Mouse (Mus musculus): ENCODE data around the gene Rab8b.

The Rab8b gene

DNA sequence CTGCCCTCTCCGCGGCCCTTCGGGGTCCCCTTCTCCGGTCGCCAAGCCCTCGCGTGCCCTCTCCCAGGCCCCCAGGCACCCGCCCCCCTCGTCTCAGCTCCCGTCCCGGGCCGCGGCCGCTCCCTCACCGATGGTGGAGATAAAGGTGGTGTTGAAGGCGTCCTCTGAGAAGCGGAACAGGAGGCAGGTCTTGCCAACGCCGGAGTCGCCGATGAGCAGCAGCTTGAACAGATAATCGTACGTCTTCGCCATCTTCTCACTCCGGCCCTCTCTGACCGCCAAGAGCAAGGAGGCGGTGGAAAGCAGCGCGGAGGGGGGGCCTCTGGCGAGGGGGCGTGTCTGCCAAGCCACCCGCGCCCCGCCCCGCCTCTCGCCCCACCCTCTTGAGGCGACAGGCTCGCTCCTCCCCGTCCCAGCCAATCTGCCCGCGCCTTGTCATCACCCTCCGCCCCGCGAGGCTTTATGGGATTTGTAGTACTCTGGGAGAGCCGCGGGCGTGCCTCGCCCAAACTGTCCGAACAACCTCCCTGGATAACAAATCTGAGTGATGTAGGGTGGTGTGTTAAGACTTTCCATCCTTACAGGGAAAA is at the start of gene Rab8b:
TSS of gene Rab8b (minus strand) at position 306 of the 590 bp plus-strand sequence.
- in situ Hi-C loops (cut with MboI): no loop called here

DNA sequence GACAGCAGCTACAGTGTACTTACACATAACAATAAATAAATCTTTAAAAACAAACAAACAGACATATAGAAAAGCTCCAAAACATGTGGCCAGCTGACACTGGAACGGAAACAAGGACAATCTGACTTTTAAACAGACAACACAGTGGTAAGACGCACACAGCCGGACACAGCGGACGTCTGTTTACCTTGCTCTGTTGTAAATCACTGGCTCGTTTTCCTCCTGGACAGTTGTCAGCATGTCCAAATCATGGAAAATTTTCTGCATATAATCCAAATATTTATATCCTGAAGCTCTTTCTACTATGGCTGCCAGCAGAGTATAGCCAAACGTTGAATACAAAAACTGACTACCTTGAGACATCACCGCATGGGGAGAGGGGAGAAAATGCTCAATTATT is 48.0 kb upstream of the Rab8b start:
- in situ Hi-C loops (cut with MboI): no loop called here

DNA sequence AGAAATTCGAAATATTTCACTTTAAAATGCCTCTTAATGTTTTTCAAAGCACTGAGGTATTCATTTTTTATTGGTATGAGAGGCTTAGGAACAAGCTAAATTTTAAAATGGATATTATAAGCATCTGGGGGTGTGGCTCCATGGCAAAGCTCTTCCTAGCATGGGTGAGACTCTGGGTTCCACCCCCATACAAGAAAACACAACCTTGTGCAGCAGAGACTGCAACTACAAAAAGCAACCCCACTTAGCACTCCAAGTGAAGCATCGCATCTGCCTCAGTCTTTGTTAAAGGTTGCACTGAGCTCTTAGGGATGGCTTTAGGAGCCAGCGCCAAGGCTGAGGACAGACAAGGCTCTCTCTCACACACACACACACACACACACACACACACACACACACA is 42.0 kb upstream of the Rab8b start:
- in situ Hi-C loops (cut with MboI): no loop called here

DNA sequence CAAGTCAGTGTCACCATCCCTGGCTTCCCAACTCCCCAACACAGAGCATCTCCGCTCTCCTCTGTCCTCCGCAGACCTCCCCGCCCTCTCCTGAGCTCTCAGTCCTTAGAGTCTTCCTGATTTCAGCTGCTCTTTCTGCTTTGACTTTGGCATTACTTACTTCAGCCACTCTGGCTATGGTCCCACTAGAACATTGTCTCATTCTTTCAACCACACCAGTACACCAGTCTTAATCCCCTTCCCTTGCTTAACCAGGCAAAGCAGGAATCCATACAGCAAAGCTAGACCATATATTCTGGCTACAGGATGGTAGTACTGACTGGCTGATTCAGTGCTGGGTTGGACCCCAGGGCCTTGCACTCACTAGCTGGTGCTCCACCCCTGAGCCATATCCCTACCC is 38.0 kb upstream of the Rab8b start:
- in situ Hi-C loops (cut with MboI): no loop called here

DNA sequence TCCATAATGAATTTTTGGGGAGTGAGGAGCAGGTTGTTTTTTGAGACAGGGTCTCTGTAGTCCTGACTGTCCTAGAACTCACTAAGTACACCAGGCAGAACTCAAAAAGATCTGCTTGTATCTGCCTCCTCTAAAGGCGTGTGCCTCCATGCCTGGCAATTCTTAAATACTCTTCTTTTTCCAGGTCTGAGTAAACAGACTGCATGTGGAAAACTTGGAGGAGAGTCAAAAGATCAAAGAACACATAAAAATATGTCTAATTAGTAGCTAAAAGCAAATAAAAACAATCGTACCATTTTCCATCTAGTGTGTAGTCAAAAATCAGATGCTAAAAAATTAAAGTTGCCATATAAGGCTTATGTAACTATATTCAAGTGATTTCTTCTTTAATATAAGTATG is 33.4 kb upstream of the Rab8b start:
- in situ Hi-C loops (cut with MboI): no loop called here

DNA sequence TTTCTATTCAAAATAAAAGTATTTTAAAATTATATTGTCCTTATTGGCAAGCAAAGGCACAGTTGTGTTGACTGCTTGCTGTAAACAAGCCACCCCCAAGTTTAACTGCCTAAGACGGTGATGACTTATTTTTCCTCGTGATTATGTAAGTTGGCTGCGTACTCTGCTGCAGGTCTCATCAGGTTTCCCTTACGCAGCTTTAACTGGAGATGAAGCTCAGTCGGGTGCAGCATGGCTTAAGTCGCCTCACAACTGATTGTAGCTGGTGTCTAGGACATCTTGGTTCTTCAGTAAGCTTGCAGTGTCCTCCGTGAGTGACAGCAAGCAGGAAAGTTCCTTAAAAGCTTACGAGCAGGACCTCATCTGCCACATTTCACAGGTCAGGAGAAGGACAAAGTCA is 32.8 kb upstream of the Rab8b start:
- in situ Hi-C loops (cut with MboI): no loop called here

DNA sequence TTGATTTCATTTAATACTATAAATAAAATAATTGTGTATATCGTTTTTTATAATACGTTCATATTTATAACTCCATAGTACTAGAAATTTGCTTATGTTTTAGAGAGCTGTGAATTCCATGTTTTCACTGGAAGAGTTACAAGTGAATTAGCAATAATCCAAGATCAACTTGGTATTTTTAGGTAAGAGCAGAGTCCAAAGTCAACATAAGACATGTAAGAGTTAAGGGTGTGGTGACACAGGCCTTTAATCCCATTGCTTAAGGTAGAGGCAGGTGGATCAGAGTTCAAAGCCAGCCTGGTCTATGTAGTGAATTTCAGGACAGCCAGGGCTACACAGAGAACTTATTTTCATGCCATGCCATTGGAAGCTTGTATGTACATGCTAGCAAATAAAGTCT is 29.0 kb upstream of the Rab8b start:
- in situ Hi-C loops (cut with MboI): no loop called here

DNA sequence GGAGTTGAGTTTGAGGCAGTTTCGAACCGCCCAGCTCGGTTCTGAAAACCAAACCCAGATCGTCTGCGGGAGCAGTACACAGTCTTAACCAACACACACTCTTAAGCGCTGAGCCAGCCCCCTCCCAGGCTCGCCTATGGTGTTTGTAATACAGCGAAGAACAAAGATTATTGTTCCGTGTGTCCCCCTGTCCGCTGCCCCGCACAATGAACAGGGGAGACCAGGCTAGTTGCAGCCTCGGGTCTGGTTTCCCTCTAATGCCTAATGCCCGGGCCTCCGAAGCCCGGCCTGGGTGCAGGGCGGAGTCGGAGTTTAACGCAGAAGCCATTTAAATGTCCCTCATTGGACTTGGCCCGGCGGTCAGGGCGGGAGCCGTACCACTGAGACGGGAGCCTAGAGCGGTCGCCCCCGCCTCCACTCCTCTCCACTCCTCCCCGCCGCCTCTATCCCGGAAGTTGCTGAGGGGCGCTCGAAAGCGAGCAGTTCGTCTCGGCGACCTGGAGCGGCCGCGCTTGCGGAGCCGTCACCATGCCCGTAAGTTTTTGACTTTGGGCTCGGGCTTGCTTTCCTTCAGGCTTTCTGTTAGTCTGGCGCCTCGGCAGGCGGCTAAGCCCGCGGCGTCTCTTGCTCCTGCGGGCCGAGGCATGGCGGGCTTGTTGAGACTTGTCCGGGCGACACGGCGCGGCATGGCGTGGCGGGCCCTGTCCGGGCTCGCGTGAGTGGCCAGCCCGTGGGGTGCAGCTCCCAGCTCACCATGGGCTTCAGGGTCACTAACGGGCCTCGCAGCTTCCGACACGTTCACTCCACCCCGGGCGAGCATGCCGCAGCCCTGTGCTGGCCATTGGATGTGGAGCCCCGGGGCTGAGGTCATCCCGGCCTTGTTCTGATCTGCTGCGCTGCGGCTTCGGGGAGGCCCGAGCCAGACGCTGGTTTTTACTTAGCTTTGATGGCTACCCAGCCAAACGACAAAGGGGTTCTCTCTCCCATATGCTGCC is 26.5 kb upstream of the Rab8b start, which contains the start of gene Rps27l:
TSS of gene Rps27l (plus strand) at position 440 of the 995 bp plus-strand sequence.
- in situ Hi-C loops (cut with MboI): no loop called here

DNA sequence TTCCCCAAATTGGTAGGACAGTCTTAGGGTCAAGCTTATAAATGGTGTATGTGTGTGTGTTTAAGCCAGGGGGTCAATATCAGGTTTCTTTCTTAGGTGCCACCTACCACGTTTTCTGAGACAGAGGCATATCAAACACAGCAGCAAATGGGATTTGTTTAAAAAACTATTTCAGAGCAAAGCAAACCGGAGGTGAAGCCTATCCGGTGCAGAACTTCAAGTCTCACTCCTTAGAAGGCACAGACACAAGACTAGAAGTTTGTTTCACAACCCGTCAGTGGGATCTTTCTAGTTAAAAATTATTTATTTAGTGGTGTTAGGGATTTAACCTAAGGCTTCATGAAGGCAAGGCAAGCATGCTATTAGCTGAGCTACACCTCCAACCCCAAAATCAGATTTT is 25.7 kb upstream of the Rab8b start:
- in situ Hi-C loops (cut with MboI): no loop called here

DNA sequence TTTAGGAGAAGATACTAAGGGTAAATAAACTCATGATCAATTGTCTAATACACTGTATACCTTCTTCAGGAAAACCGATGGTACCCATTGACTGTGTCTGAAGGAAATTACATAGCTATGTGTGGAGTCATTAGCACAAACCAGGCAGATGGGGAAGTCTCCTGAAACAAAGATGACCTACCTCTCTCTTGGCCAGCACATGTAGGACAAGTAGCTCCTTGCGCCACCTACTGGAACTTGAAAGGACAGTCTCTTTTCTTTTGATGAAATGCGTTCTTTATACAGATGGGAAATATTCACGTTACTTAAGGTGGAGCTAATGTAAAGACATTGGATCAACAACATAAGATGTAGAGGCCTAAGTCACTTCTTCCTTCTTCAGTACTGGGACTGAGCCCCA is 19.3 kb upstream of the Rab8b start:
- in situ Hi-C loops (cut with MboI): no loop called here

DNA sequence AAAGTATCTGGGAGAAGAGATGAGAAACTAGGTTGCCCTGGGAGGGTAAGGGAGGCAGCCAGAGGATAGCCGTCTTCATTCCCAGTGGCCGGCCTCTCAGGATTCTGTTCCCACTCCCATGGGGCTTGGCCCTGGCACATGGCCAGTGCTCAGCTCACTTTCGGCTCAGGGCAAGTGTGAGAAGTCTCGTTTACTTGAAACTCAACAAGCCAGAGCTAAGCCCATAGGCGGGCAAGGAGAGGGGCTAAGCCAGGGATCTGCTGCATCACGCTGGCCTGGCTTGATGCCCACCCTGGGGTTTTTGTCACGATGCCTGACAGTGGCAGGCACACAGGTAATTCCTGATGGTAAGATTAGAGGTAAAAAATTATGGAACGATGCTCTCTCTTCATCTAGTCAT is 18.0 kb upstream of the Rab8b start:
- in situ Hi-C loops (cut with MboI): no loop called here

DNA sequence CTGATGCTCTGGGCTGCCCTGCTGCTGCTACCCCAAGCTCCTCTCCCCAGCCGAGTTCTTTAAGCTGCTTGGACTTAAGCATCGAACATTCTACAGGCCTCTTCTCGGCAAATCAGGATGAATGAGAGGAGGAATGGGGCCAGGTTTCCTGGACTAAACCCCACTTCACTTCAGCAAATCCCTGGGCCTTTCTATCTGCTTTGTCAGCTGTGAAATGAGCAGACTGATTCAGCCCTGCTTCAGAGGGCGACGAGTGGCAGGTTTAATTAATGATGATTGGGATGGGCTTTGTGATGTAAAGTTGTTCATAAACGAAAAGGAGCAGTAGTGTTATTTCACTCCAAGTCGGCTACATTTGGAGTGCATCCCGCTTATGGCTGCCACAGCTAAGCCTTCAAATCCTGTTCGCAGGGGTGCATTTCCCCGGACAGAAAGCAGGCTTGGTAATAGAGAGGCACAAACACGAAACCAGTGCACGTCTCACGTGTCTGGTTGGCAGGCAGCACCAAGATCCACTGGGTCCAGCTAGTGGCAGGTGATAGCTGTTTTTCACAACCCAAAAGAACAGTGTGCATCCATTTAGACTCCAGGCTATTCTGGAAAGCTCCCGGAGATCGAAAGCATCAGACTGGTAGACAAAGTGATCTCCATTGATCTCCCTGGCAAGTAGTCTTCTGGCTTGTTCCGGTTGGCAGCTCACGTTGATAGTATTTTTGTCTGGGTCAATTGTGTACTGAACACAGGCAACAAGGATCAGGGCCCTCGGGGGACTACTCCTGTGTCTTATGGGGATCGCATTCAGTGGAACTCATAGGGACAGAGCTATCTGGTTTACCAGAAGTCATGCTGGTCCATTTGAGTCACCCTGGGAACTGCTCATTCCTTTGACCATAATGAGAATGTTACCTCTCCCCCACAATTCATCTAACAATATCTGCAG is 14.7 kb upstream of the Rab8b start:
- in situ Hi-C loops (cut with MboI): no loop called here

DNA sequence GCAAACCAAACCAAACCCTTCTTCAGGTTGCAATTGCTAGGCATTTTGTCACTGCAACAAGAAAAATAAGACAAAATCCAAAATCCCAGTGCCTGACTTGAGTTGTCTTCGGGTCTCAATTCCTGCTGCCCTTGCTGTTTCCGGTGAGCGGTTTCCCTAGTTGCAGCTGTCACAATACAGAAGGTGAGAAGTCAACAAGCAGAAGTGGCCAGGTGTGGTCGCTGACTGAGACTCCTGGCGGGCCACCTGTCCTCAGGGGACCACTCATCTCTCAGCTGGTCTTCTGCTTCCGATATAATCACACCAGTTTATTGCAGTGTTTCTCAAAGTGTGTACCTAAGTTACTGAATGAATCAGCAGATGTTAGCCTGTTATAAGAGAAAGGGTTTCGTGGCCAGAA is 10.9 kb upstream of the Rab8b start:
- in situ Hi-C loops (cut with MboI): no loop called here

DNA sequence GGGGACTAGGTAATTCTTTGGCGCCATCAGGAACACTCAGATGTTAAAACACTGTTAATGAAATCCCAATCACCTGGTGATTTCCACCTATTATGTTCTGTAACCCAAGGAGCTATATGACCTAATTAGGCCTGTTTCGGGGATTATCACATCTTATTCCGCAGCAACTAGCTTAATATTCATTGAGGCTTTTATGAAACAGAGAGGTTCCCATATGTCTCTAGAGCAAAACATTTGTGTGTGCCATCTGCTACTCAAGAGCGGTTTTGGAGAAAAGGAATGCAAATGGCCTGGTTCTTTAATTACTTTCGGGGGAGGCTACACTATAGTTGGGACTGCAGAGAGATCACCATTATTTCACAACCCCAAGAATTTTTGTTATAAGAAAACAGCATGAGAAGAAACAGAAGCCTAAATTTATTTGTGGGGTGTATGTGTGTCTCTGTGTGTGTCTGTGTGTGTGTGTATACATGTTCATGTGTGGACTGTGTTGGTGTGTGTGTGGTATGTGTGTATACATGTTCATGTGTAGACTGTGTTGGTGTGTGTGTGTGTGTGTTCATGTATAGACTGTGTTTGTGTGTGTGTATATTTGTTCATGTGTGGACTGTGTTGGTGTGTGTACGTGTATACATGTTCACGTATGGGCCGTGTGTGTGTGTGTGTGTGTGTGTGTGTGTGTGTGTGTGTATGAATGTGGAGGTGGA is 8.4 kb upstream of the Rab8b start:
- in situ Hi-C loops (cut with MboI): no loop called here

DNA sequence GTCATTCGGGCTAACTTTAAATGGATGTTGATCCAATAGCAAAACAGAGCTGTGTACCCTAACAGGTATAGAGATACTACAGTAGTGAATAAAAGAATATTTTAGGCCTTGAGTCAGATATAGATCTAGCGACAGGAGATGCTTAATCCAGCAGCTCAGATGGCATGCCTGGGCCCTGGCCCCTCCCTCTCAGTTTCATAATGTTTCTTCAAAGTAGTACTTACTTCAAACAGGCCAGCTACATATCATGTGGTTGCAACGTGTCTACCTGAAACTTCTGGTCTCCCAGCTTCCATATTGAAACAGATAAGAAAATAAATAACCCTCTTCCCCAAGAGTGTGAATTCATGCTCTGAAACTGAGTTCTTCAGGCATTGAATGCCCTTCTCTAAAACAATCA is 6.4 kb upstream of the Rab8b start:
- in situ Hi-C loops (cut with MboI): no loop called here

DNA sequence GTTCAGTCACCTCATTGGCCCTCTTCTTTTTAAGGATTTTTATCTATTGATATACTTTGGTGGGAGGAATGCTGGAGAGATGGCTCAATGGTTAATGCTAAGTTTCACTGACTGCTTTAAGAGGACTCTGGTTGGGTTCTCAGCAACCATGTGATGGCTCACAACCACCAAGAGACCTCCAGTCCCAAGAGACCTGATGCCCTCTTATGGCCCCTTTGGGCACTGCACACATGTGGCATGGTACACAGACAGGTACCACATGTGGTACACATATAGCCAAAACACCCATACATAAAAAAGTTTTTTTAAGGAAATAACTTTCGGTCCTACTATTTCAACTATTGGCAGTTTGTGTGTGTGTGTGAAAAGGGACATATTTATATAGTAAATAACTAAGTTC is 2.6 kb upstream of the Rab8b start:
- in situ Hi-C loops (cut with MboI): no loop called here

DNA sequence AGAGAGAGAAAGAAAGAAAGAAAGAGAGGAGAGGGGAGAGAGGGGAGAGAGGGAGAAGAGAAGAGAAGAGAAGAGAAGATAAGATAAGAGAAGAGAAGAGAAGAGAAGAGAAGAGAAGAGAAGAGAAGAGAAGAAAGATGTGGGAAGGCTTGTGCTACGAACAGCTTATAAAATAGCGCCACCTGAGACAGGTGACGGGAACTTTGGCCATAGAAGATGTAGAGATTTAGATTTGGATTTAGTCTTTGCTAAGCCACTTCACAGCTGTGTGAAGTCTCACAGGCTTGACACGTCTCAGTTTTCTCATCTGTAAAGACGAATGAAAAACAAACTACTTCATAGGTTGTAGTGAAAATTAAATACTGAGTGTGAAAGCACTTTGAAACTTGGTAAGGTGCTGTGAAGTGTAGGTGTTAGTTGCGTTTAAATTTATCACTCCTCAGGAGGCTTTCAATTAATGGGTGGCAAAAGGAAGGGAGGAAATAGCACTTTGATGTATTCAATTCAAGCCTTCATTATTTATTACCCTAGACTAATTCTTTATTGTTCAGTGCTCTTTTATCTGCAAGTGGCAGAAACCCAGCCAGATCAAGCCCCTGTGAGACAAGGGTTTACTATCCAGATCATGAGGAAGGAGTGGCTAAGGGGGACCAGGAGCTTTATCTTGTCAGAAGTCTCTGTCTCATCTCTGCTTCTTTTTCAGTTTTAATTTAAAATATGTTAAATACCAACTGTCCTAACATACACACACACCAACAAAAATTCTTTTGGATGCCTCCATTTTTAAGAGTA is 1.2 kb upstream of the Rab8b start:
- in situ Hi-C loops (cut with MboI): no loop called here

DNA sequence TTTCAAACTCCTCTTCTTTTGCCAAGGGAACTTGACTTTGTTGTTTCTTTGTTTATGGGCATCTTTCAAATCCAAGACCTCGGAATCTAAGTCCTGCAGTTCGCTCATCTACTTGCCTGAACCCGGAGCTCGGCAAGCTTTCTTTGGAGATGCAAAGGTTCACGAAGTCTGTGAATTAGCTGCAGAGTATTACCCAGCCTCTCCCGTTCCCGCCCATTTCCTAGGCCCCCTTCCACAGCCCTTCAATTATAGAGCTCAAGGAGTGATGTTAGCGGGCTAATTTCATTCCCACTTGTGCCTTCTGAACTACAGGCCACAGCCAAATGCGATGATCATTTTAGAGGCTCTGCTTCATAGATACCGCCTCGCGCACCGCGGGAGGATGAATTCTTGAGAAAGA is 494 bp upstream of the Rab8b start:
- in situ Hi-C loops (cut with MboI): no loop called here

DNA sequence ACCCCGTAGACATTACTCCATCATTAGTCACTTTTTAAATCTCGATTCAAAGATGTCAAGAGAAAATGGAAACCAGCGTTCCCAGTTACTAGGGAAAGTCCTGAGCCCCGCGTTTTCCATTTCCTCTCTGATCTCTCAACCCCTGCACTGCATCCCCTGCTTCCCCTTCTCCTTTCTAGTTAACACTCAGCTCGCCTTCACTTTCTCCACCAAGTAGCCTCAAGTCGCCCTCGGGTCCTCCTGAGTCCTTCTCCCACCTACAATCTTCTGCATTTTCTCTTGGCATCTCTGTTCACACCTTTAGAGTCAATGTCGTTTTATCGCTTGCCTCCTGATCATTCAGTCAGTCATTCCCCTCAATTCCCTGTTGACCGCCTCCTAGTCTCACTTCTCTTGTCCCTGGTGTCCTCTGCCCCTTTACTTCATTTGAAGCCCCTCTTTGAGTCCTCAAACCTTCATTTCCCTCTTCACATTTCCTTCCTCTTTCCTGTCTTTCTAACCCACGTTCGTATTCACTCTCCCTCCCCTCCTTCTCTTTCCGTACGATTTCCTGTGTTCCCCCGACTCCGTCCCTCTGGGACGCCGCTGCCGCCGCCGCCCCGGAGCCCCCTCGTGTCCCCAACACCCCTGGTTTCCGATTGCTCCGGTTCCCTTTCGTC is 686 bp downstream of the Rab8b start:
- in situ Hi-C loops (cut with MboI): no loop called here

DNA sequence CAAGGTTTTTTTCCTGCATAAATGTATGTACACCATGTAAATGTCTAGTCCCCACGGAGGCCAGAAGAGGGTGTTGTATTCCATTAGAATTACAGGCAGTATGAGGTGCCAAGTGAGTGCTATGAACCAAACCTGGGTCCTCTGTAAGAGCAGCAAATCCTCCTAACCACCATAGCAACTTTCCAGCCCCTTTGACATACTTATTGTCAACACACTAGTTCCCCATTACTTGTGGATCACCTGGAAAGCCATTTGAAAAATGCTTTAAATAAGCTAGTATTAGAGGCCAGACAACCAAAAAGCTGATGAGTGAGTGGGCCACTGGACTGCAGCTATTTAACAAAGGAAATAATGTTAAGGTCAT is 1.6 kb downstream of the Rab8b start:
- in situ Hi-C loops (cut with MboI): no loop called here

All from mature B cell (primary cell).